Mouse (Mus musculus) liver, postnatal 0 days (tissue): ENCODE data around the gene Blvra.

Source experiments
- CTCF ChIP-seq: sonication (generic); IDR thresholded peaks from 2 replicates; pipeline ENCODE4 v1.5.1; 2016; ENCODE audit warnings: antibody characterized with exemption, low read depth
- EP300 ChIP-seq: IDR thresholded peaks from 2 replicates; pipeline ENCODE4 v1.6.1; 2016; ENCODE audit warnings: antibody characterized with exemption, low read depth, mild to moderate bottlenecking

DNA sequence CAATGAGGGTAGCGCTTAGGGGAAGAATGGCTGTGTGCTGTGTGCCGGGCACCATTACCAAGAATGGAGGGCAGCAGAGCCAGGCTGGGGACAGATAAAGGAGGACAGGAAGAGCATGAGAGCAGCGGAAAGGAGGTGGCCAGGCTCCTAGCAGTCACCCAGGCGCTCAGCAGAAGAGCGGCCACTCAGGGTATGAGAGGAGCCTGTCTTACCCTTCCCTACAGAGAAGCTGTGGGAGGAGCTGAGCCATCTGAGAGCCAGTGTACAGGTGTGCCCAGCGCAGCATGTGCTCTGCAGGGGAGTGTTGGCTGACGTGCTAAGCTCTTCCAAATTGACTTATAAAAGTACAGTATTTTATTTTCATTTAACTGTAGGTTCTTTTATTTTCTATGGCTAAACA, 1.7 kb upstream of the Blvra start:
- TF ChIP-seq EP300 (no peak), CTCF (no peak)
